Mouse (Mus musculus) testis, postnatal 14 days (tissue): ENCODE results near the gene Mmp7.

Experiments
- DNase-seq: peaks from one replicate; pipeline ENCODE4 v3.0.0; 2021; ENCODE audit warnings: low spot score

Gene Mmp7

GRCm38 (mm10) chr9:7691790-7692189, at the start of gene Mmp7:
Gene Mmp7, plus strand, starts transcription at chr9:7692090.
- DNase-seq: no peak

- no peak for DNase-seq
Measured at GRCm38 (mm10) chr9:7647901-7648300, 44.0 kb upstream of the Mmp7 start.

- DNase-seq: no peak
Measured at GRCm38 (mm10) chr9:7650397-7651180, 41.3 kb upstream of the Mmp7 start.

GRCm38 (mm10) chr9:7652351-7653085, 39.4 kb upstream of the Mmp7 start:
- DNase-seq: no peak

GRCm38 (mm10) chr9:7657946-7658345, 33.9 kb upstream of the Mmp7 start:
- DNase-seq: no peak

- no peak for DNase-seq
Measured at GRCm38 (mm10) chr9:7659469-7660020, 32.3 kb upstream of the Mmp7 start.

- DNase-seq: no peak
Measured at GRCm38 (mm10) chr9:7661371-7661770, 30.5 kb upstream of the Mmp7 start.

GRCm38 (mm10) chr9:7669674-7670073, 22.2 kb upstream of the Mmp7 start:
- DNase-seq: no peak

GRCm38 (mm10) chr9:7672985-7673384, 18.9 kb upstream of the Mmp7 start:
- no peak for DNase-seq

- DNase-seq: no peak
Measured at GRCm38 (mm10) chr9:7678154-7678837, 13.6 kb upstream of the Mmp7 start.

GRCm38 (mm10) chr9:7682081-7682618, 9.7 kb upstream of the Mmp7 start:
- peak; percentile 9 for DNase-seq

- no peak for DNase-seq
Measured at GRCm38 (mm10) chr9:7686024-7686423, 5.9 kb upstream of the Mmp7 start.

GRCm38 (mm10) chr9:7689799-7690198, 2.1 kb upstream of the Mmp7 start:
- DNase-seq: no peak

GRCm38 (mm10) chr9:7693961-7694360, 2.1 kb downstream of the Mmp7 start:
- no peak for DNase-seq

GRCm38 (mm10) chr9:7695646-7696045, 3.8 kb downstream of the Mmp7 start:
- DNase-seq: no peak

GRCm38 (mm10) chr9:7708698-7709097, 16.8 kb downstream of the Mmp7 start:
- no peak for DNase-seq

GRCm38 (mm10) chr9:7711196-7711595, 19.3 kb downstream of the Mmp7 start:
- DNase-seq: no peak

GRCm38 (mm10) chr9:7714062-7714907, 22.4 kb downstream of the Mmp7 start:
- DNase-seq: no peak

GRCm38 (mm10) chr9:7714908-7715175, 23.0 kb downstream of the Mmp7 start:
- no peak for DNase-seq

GRCm38 (mm10) chr9:7721543-7721942, 29.7 kb downstream of the Mmp7 start:
- no peak for DNase-seq

GRCm38 (mm10) chr9:7728997-7729396, 37.1 kb downstream of the Mmp7 start:
- no peak for DNase-seq

- DNase-seq: no peak
Measured at GRCm38 (mm10) chr9:7742696-7743095, 50.8 kb downstream of the Mmp7 start.
